Mouse (Mus musculus) myocyte (in vitro differentiated cells): Measurements from ENCODE around the gene Rab5b. TPM values are rescaled to one million over a fixed set of nuclear protein-coding genes. Genes with fewer than 3 reads are reported as not detected.

Source experiments
- H3K27me3 ChIP-seq: one replicate; pipeline ENCODE4 v1.6.1; 2011; ENCODE audit not compliant: control insufficient read depth, insufficient read depth, insufficient read length
- H3K36me3 ChIP-seq: one replicate; pipeline ENCODE4 v1.6.1; 2011; ENCODE audit not compliant: control insufficient read depth, insufficient read depth
- H3K4me2 ChIP-seq: one replicate; pipeline ENCODE4 v1.6.1; 2011; ENCODE audit warnings: low read depth, control low read depth
- H3K4me3 ChIP-seq: one replicate; pipeline ENCODE4 v1.5.1; 2011; ENCODE audit warnings: mild to moderate bottlenecking, control low read depth, moderate library complexity
- H3K79me2 ChIP-seq: one replicate; pipeline ENCODE4 v1.6.1; 2011; ENCODE audit not compliant: control insufficient read depth, insufficient read depth
- H3ac ChIP-seq: one replicate; pipeline ENCODE4 v1.6.1; 2011; ENCODE audit not compliant: control insufficient read depth, insufficient read length
- CEBPB ChIP-seq: IDR thresholded peaks from 2 replicates; pipeline ENCODE4 v1.6.1; 2011; ENCODE audit warnings: mild to moderate bottlenecking, moderate library complexity; ENCODE audit not compliant: poor library complexity, insufficient read depth, severe bottlenecking
- E2F4 ChIP-seq: IDR thresholded peaks from one replicate; pipeline ENCODE4 v1.6.1; 2011; ENCODE audit warnings: mild to moderate bottlenecking, control low read depth, moderate library complexity; ENCODE audit not compliant: insufficient read depth
- MAX ChIP-seq: IDR thresholded peaks from one replicate; pipeline ENCODE4 v1.6.1; 2011; ENCODE audit warnings: low read depth, mild to moderate bottlenecking, control low read depth
- MYOD1 ChIP-seq, 3 experiments: IDR thresholded peaks; one replicate each; pipeline ENCODE4 v1.6.1; 2011; ENCODE audit warnings: control low read depth in 2 of 3, low read depth in 2 of 3, mild to moderate bottlenecking in 2 of 3, moderate library complexity in 1 of 3; ENCODE audit not compliant: insufficient read length in 2 of 3, control insufficient read depth in 1 of 3
- MYOG ChIP-seq, 3 experiments: IDR thresholded peaks; one replicate each; pipeline ENCODE4 v1.6.1; 2011; ENCODE audit warnings: control low read depth in 2 of 3, low read depth in 2 of 3, mild to moderate bottlenecking in 2 of 3; ENCODE audit not compliant: insufficient read length in 2 of 3, control insufficient read depth in 1 of 3, insufficient read depth in 1 of 3
- POLR2A ChIP-seq: IDR thresholded peaks from one replicate; pipeline ENCODE4 v1.6.1; 2011; ENCODE audit warnings: low read depth, mild to moderate bottlenecking, control low read depth, moderate library complexity; ENCODE audit not compliant: insufficient read length
- POLR2AphosphoS2 ChIP-seq: IDR thresholded peaks from one replicate; pipeline ENCODE4 v1.6.1; 2011; ENCODE audit warnings: low read depth, control low read depth; ENCODE audit not compliant: insufficient read length
- REST ChIP-seq: IDR thresholded peaks from one replicate; pipeline ENCODE4 v1.6.1; 2011; ENCODE audit warnings: mild to moderate bottlenecking, control low read depth, moderate library complexity; ENCODE audit not compliant: insufficient read depth, insufficient read length
- SRF ChIP-seq: IDR thresholded peaks from one replicate; pipeline ENCODE4 v1.6.1; 2011; ENCODE audit warnings: low read depth; ENCODE audit not compliant: control insufficient read depth, insufficient read length
- TCF12 ChIP-seq: IDR thresholded peaks from one replicate; pipeline ENCODE4 v1.6.1; 2011; ENCODE audit warnings: mild to moderate bottlenecking, control low read depth; ENCODE audit not compliant: poor library complexity, insufficient read depth, severe bottlenecking
- TCF3 ChIP-seq: IDR thresholded peaks from one replicate; pipeline ENCODE4 v1.6.1; 2011; ENCODE audit warnings: low read depth, control low read depth; ENCODE audit not compliant: insufficient read length
- USF1 ChIP-seq: IDR thresholded peaks from one replicate; pipeline ENCODE4 v1.6.1; 2011; ENCODE audit warnings: low read depth, mild to moderate bottlenecking, control low read depth, moderate library complexity
- polyA plus RNA-seq: library from polyadenylated mRNA; unstranded; fragments of >200 nt; fragmentation: generic; extraction: Trizol; gene quantifications from one replicate; pipeline ENCODE4 v1.2.1, GENCODE M21; 2012; ENCODE audit warnings: missing spikeins

Rab5b gene
- polyA plus RNA-seq, 1 experiment = 76.3 TPM

DNA sequence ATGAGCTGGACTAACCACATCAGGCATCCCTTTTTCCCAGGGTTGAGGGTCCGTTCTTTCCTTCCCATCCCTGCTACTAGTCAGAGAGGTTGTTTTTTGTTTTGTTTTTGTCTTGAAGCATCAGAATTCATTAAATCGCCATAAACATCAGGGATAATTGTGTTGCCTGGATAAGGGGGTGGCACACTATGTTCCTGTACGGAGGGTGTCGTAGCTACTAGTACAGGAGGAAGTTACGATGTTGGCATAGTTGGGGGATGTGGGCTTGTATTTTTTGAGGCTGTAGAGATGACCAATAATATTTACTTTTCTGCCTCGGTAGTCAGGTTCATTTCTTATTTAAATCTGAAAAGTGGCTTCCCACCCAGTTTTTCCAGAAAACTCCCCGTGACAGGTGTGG lies 47.2 kb upstream of the Rab5b start:
- Histone ChIP-seq H3K27me3 (no peaks in the 10 kb centered on the region), H3K4me2 (peak overlapping the region; percentile 84), H3ac (peak overlapping the region; percentile 28), H3K36me3 (no peaks in the 10 kb centered on the region), H3K4me3 (peak overlapping the region; percentile 48), H3K79me2 (no peaks in the 10 kb centered on the region)
- TF ChIP-seq REST (no peak), MAX (no peak), CEBPB (no peak), TCF3 (no peak), SRF (no peak), TCF12 (no peak), POLR2AphosphoS2 (no peak), E2F4 (no peak), USF1 (no peak), MYOD1 (IDR thresholded peaks at IDR 0.05; ENCODE audit: control insufficient read depth in 1 of 3, insufficient read length in 2 of 3, low read depth in 2 of 3) (no peak), POLR2A (no peak), MYOG (IDR thresholded peaks at IDR 0.05; ENCODE audit: control insufficient read depth in 1 of 3, insufficient read depth in 1 of 3, insufficient read length in 2 of 3, low read depth in 2 of 3) (no peak)

- H3K36me3 ChIP-seq = no peaks in the 10 kb centered on the region
- no peaks in the 10 kb centered on the region for H3K27me3 ChIP-seq
- H3K4me3 ChIP-seq = peak overlapping the region; percentile 48
- peak overlapping the region; percentile 84 for H3K4me2 ChIP-seq
- TF ChIP-seq E2F4 (no peak), MYOG (IDR thresholded peaks at IDR 0.05; ENCODE audit: control insufficient read depth in 1 of 3, insufficient read depth in 1 of 3, insufficient read length in 2 of 3, low read depth in 2 of 3) (no peak), USF1 (no peak), CEBPB (no peak), REST (no peak)
- H3ac ChIP-seq = no peak overlapping the region
- H3K79me2 ChIP-seq = no peaks in the 10 kb centered on the region
Measured at GRCm38 (mm10) chr10:128742616-128743015, 46.6 kb upstream of the Rab5b start.

- H3K36me3 ChIP-seq = peaks cover 6% of the 10 kb centered on the region
- no peaks in the 10 kb centered on the region for H3K79me2 ChIP-seq
- no peak overlapping the region for H3K4me2 ChIP-seq
- H3K4me3 ChIP-seq = no peak overlapping the region
- TF ChIP-seq TCF12 (no peak), MYOG (IDR thresholded peaks at IDR 0.05; ENCODE audit: control insufficient read depth in 1 of 3, insufficient read depth in 1 of 3, insufficient read length in 2 of 3, low read depth in 2 of 3) (no peak), POLR2A (no peak), SRF (no peak), TCF3 (no peak), MAX (no peak), USF1 (no peak)
- no peak overlapping the region for H3ac ChIP-seq
- H3K27me3 ChIP-seq = no peaks in the 10 kb centered on the region
Measured at GRCm38 (mm10) chr10:128740296-128740695, 44.2 kb upstream of the Rab5b start.

- H3K79me2 ChIP-seq = no peaks in the 10 kb centered on the region
- peaks cover 16% of the 10 kb centered on the region for H3K36me3 ChIP-seq
- no peak for TF ChIP-seq TCF3
- peak; percentile 92 for TF ChIP-seq USF1
- no peaks in the 10 kb centered on the region for H3K27me3 ChIP-seq
- H3K4me2 ChIP-seq = peak overlapping the region; percentile 83
- peak overlapping the region; percentile 17 for H3K4me3 ChIP-seq
- H3ac ChIP-seq = no peak overlapping the region
Measured at GRCm38 (mm10) chr10:128737435-128737834, 41.4 kb upstream of the Rab5b start.

- Histone ChIP-seq H3ac (no peak overlapping the region), H3K36me3 (peaks cover 34% of the 10 kb centered on the region), H3K4me3 (no peak overlapping the region), H3K79me2 (no peaks in the 10 kb centered on the region), H3K27me3 (no peaks in the 10 kb centered on the region), H3K4me2 (no peak overlapping the region)
- TF ChIP-seq TCF12 (no peak), E2F4 (no peak), USF1 (no peak), MYOD1 (IDR thresholded peaks at IDR 0.05; ENCODE audit: control insufficient read depth in 1 of 3, insufficient read length in 2 of 3, low read depth in 2 of 3) (no peak), TCF3 (no peak), REST (no peak), SRF (no peak), CEBPB (no peak)
Measured at GRCm38 (mm10) chr10:128731992-128732391, 35.9 kb upstream of the Rab5b start.
